Comparison of ENCODE assay signal across 8 mouse cellular contexts in the genomic region with DNA sequence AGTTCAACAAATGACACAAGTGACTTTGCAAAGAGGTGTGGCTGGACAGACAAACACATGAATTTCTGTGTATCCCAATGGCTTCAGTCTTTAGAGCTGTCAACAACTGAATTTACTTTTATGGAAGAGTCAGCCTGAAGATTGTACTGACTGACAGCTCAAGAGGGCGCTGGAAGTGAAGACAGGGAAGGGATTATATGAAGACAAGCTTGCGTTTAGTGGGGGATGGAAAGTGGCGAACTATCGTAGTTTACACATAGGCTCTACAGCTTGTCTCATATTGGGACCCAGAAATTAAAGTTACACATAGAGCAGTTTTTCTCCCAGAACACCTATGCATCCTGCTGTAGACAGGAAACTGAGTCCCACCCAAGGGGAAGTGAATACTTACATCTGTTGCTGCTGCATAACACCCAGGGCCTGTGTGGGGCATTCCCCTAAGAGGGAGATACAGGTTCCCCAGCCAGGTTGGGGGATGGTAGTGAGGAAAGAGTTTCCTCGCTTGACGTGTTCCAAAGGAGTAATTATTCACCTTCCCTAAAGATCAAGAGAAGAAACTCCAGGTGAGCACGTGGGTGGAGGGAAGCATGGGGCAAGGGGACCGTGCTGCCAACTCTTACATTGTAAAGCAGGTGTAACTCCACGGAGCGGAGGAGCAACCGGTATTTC. TPM values are rescaled to one million over a fixed set of nuclear protein-coding genes. Genes with fewer than 3 reads are reported as not detected.
DNase-seq lines count a peak whose midpoint lies in the region; ATAC-seq lines count a peak whose summit lies in the region.

No protein-coding gene starts in this region.

- H3K27me3 ChIP-seq in heart, embryonic 12.5 days (replicated peaks) = no peaks in the 10 kb centered on the region
- H3K27me3 ChIP-seq in forebrain, embryonic 16.5 days (replicated peaks; ENCODE audit: control insufficient read depth, insufficient read depth, low read length) = no peaks in the 10 kb centered on the region
- peaks cover 10% of the 10 kb centered on the region for H3K27me3 ChIP-seq in megakaryocyte, embryonic 14.5 days (replicated peaks)

- ATAC-seq in heart, embryonic 12.5 days (ENCODE audit: insufficient number of reproducible peaks, low FRiP score) = no peak
- peak; percentile 59 for ATAC-seq in CD4-positive, CD25-positive, alpha-beta regulatory T cell, adult 4 months
- no peak for ATAC-seq in forebrain, embryonic 16.5 days

- H3K9ac ChIP-seq in heart, embryonic 12.5 days = no peak overlapping the region
- no peak overlapping the region for H3K9ac ChIP-seq in forebrain, embryonic 16.5 days (replicated peaks; ENCODE audit: low read depth, low read length)

- H3K4me1 ChIP-seq in heart, embryonic 12.5 days (replicated peaks) = peaks cover 15% of the 10 kb centered on the region
- H3K4me1 ChIP-seq in forebrain, embryonic 16.5 days (replicated peaks; ENCODE audit: control insufficient read depth, insufficient read depth, low read length) = peaks cover 7% of the 10 kb centered on the region; the same call in 1 of the 2 replicates
- H3K4me1 ChIP-seq in megakaryocyte, embryonic 14.5 days = peaks cover 10% of the 10 kb centered on the region

- H3K4me3 ChIP-seq in heart, embryonic 12.5 days = peak overlapping the region; percentile 32
- H3K4me3 ChIP-seq in forebrain, embryonic 16.5 days (replicated peaks; ENCODE audit: low read length) = peak overlapping the region; percentile 22
- peak overlapping the region; percentile 36 for H3K4me3 ChIP-seq in megakaryocyte, embryonic 14.5 days (replicated peaks)

- no peaks in the 10 kb centered on the region for H3K36me3 ChIP-seq in heart, embryonic 12.5 days
- H3K36me3 ChIP-seq in forebrain, embryonic 16.5 days (ENCODE audit: control insufficient read depth, insufficient read depth) = no peaks in the 10 kb centered on the region
- H3K36me3 ChIP-seq in megakaryocyte, embryonic 14.5 days (replicated peaks; ENCODE audit: low read length) = no peaks in the 10 kb centered on the region

- H3K4me2 ChIP-seq in heart, embryonic 12.5 days = peak overlapping the region; percentile 68
- H3K4me2 ChIP-seq in forebrain, embryonic 16.5 days (ENCODE audit: low read length) = peak overlapping the region; percentile 43

- no peaks in the 10 kb centered on the region for H3K9me3 ChIP-seq in heart, embryonic 12.5 days (replicated peaks)
- no peaks in the 10 kb centered on the region for H3K9me3 ChIP-seq in forebrain, embryonic 16.5 days (ENCODE audit: control insufficient read depth, low read length)
- no peaks in the 10 kb centered on the region for H3K9me3 ChIP-seq in megakaryocyte, embryonic 14.5 days

- no peak for DNase-seq in heart, adult 18-20 months
- DNase-seq in ovary, postnatal 36 days (ENCODE audit: low spot score) = no peak
- no peak for DNase-seq in cerebellum, postnatal 10 days
- DNase-seq in left cerebral cortex, adult 11 months (ENCODE audit: low spot score) = no peak

- H3K27ac ChIP-seq in heart, embryonic 12.5 days (ENCODE audit: poor library complexity, severe bottlenecking) = no peak overlapping the region
- H3K27ac ChIP-seq in forebrain, embryonic 16.5 days (ENCODE audit: low read length) = no peak overlapping the region

- WGBS in heart, embryonic 12.5 days = 16% methylated on average over 11 of the region's 11 CpGs
- 15% methylated on average over 11 of the region's 11 CpGs for WGBS in forebrain, embryonic 16.5 days

RNA-seq across cellular contexts. Expression of a gene that starts 13.6 kb away (rescaled TPM):
- not detected in 2 replicates for polyA plus RNA-seq in heart, embryonic 12.5 days (2016; fragmentation: Nextera tagmentation; extraction: Ambion mirVana)
- under 1 TPM in 1 of 2 experiments, not detected in 1; 0.64 TPM for total RNA-seq in heart, adult 18-20 months (2021)
- 1 to 10 TPM in 1 of 2 experiments, not detected in 1; 2.4 TPM for polyA plus RNA-seq in CD4-positive, CD25-positive, alpha-beta regulatory T cell, adult 4 months (2017; shearing (Covaris generic))
- 3.4 and 3.6 TPM in 2 replicates for polyA plus RNA-seq in forebrain, embryonic 16.5 days (2015; fragmentation: Nextera tagmentation; extraction: Ambion mirVana)
- not detected in 2 replicates for polyA plus RNA-seq in megakaryocyte, embryonic 14.5 days (2012; ENCODE audit: insufficient read depth, low replicate concordance)

RNA-seq across cellular contexts. Expression of a gene that starts 27.3 kb away (rescaled TPM):
- 1.9 TPM in 2 replicates for polyA plus RNA-seq in heart, embryonic 12.5 days (2016; fragmentation: Nextera tagmentation; extraction: Ambion mirVana)
- total RNA-seq in heart, adult 18-20 months (2021) = under 1 TPM in 1 of 2 experiments, not detected in 1; 0.31 TPM
- polyA plus RNA-seq in CD4-positive, CD25-positive, alpha-beta regulatory T cell, adult 4 months (2017; shearing (Covaris generic)) = 1 to 10 TPM; 5.6 to 7.3 TPM
- polyA plus RNA-seq in forebrain, embryonic 16.5 days (2015; fragmentation: Nextera tagmentation; extraction: Ambion mirVana) = 3.8 and 3.9 TPM in 2 replicates
- polyA plus RNA-seq in megakaryocyte, embryonic 14.5 days (2012; ENCODE audit: insufficient read depth, low replicate concordance) = not detected in 2 replicates

RNA-seq across cellular contexts. Expression of a gene that starts 31.8 kb away (rescaled TPM):
- polyA plus RNA-seq in heart, embryonic 12.5 days (2016; fragmentation: Nextera tagmentation; extraction: Ambion mirVana) = 0.24 and 0.39 TPM in 2 replicates
- total RNA-seq in heart, adult 18-20 months (2021) = not detected
- 10 to 100 TPM in 1 of 2 experiments, 1 to 10 TPM in 1; 9.4 to 10.6 TPM for polyA plus RNA-seq in CD4-positive, CD25-positive, alpha-beta regulatory T cell, adult 4 months (2017; shearing (Covaris generic))
- not detected in 2 replicates for polyA plus RNA-seq in forebrain, embryonic 16.5 days (2015; fragmentation: Nextera tagmentation; extraction: Ambion mirVana)
- polyA plus RNA-seq in megakaryocyte, embryonic 14.5 days (2012; ENCODE audit: insufficient read depth, low replicate concordance) = 1.0 TPM in 1 of 2 replicates, not detected in the other

RNA-seq across cellular contexts. Expression of a gene that starts 40.9 kb away (rescaled TPM):
- 745 and 746 TPM in 2 replicates for polyA plus RNA-seq in heart, embryonic 12.5 days (2016; fragmentation: Nextera tagmentation; extraction: Ambion mirVana)
- total RNA-seq in heart, adult 18-20 months (2021) = 1,000 to 10,000 TPM; 1,228 to 1,265 TPM
- 100 to 1,000 TPM; 327 to 367 TPM for polyA plus RNA-seq in CD4-positive, CD25-positive, alpha-beta regulatory T cell, adult 4 months (2017; shearing (Covaris generic))
- polyA plus RNA-seq in forebrain, embryonic 16.5 days (2015; fragmentation: Nextera tagmentation; extraction: Ambion mirVana) = 482 and 504 TPM in 2 replicates
- polyA plus RNA-seq in megakaryocyte, embryonic 14.5 days (2012; ENCODE audit: insufficient read depth, low replicate concordance) = 260 and 290 TPM in 2 replicates

RNA-seq across cellular contexts. Expression of a gene that starts 41.7 kb away (rescaled TPM):
- polyA plus RNA-seq in heart, embryonic 12.5 days (2016; fragmentation: Nextera tagmentation; extraction: Ambion mirVana) = 89.4 and 89.9 TPM in 2 replicates
- 10 to 100 TPM; 40.8 to 51.0 TPM for total RNA-seq in heart, adult 18-20 months (2021)
- polyA plus RNA-seq in CD4-positive, CD25-positive, alpha-beta regulatory T cell, adult 4 months (2017; shearing (Covaris generic)) = 10 to 100 TPM; 67.3 to 77.9 TPM
- 111 and 118 TPM in 2 replicates for polyA plus RNA-seq in forebrain, embryonic 16.5 days (2015; fragmentation: Nextera tagmentation; extraction: Ambion mirVana)
- polyA plus RNA-seq in megakaryocyte, embryonic 14.5 days (2012; ENCODE audit: insufficient read depth, low replicate concordance) = 39.6 and 78.6 TPM in 2 replicates
